In genomic region chr10:71195501-71195900, GRCm38 (mm10) we compare ENCODE assay signal across 13 mouse cellular contexts. TPM values are rescaled to one million over a fixed set of nuclear protein-coding genes. Genes with fewer than 3 reads are reported as not detected.
DNase-seq lines count a peak whose midpoint lies in the region; ATAC-seq and TF ChIP-seq lines count a peak whose summit lies in the region.
"Had no signal": no experiment of that assay in that cellular context is flagged by ENCODE, and none has a peak within 500 bp of the region (broad histone marks: within the 10 kb centered on the region; RNA-seq: fewer than 3 reads in every experiment).

No protein-coding gene starts in this region.

- no peak for TF ChIP-seq CTCF in intestine, postnatal 0 days (IDR thresholded peaks at IDR 0.05; ENCODE audit: low read depth)

- H3K27ac ChIP-seq in kidney, embryonic 16.5 days (ENCODE audit: low read length) = no peak overlapping the region
- H3K27ac ChIP-seq in embryonic facial prominence, embryonic 10.5 days (replicated peaks) = 0 out of 2 replicates have a peak overlapping the region, but pooled peaks have one; percentile 10
- H3K27ac ChIP-seq in heart, embryonic 10.5 days = peak overlapping the region; percentile 42; the same call in 1 of the 2 replicates
- no peak overlapping the region for H3K27ac ChIP-seq in lung, embryonic 15.5 days
- no peak overlapping the region for H3K27ac ChIP-seq in intestine, postnatal 0 days (ENCODE audit: low read depth, low read length)
- H3K27ac ChIP-seq: hindbrain, embryonic 12.5 days; left cerebral cortex, adult 2 months; liver, embryonic 13.5 days had no signal

- no peak overlapping the region for H3K9ac ChIP-seq in kidney, embryonic 16.5 days (replicated peaks; ENCODE audit: low read length)
- no peak overlapping the region for H3K9ac ChIP-seq in lung, embryonic 15.5 days
- H3K9ac ChIP-seq in intestine, postnatal 0 days (ENCODE audit: low read depth, low read length) = no peak overlapping the region
- H3K9ac ChIP-seq: hindbrain, embryonic 12.5 days; liver, embryonic 13.5 days had no signal

- H3K4me1 ChIP-seq in kidney, embryonic 16.5 days (ENCODE audit: insufficient read depth, low read length) = peaks cover 5% of the 10 kb centered on the region; the same call in 1 of the 2 replicates
- H3K4me1 ChIP-seq in embryonic facial prominence, embryonic 10.5 days = peaks cover 7% of the 10 kb centered on the region; the same call in 1 of the 2 replicates
- H3K4me1 ChIP-seq in heart, embryonic 10.5 days = peaks cover 15% of the 10 kb centered on the region
- peaks cover 24% of the 10 kb centered on the region for H3K4me1 ChIP-seq in lung, embryonic 15.5 days
- H3K4me1 ChIP-seq in intestine, postnatal 0 days (replicated peaks; ENCODE audit: control insufficient read depth, insufficient read depth, low read length) = no peaks in the 10 kb centered on the region
- H3K4me1 ChIP-seq: liver, embryonic 13.5 days had no signal

- DNase-seq in kidney, adult 11 months = peak; percentile 21
- DNase-seq in embryonic facial prominence, embryonic 10.5 days (ENCODE audit: low spot score) = no peak
- DNase-seq in heart, embryonic 10.5 days (ENCODE audit: low spot score) = no peak
- DNase-seq in right cerebral cortex, postnatal 36 days (ENCODE audit: low spot score in 2 of 2) = no peak
- no peak for DNase-seq in cerebellum, adult 11-12 months
- DNase-seq: cerebellum, adult 11 months; liver, embryonic 13.5 days had no signal

- WGBS in kidney, embryonic 16.5 days = 49% methylated on average over 9 of the region's 9 CpGs
- WGBS in embryonic facial prominence, embryonic 10.5 days = 48% methylated on average over 9 of the region's 9 CpGs
- WGBS in heart, embryonic 10.5 days = 45% methylated on average over 9 of the region's 9 CpGs
- WGBS in lung, embryonic 15.5 days = 29% methylated on average over 9 of the region's 9 CpGs
- 44% methylated on average over 9 of the region's 9 CpGs for WGBS in intestine, postnatal 0 days

- no peaks in the 10 kb centered on the region for H3K9me3 ChIP-seq in kidney, embryonic 16.5 days (ENCODE audit: low read length)
- H3K9me3 ChIP-seq in embryonic facial prominence, embryonic 10.5 days = no peaks in the 10 kb centered on the region
- H3K9me3 ChIP-seq in heart, embryonic 10.5 days = no peaks in the 10 kb centered on the region
- no peaks in the 10 kb centered on the region for H3K9me3 ChIP-seq in lung, embryonic 15.5 days
- no peaks in the 10 kb centered on the region for H3K9me3 ChIP-seq in intestine, postnatal 0 days (ENCODE audit: control insufficient read depth)
- H3K9me3 ChIP-seq: liver, embryonic 13.5 days had no signal

- H3K36me3 ChIP-seq in kidney, embryonic 16.5 days (ENCODE audit: insufficient read depth, low read length) = no peaks in the 10 kb centered on the region
- no peaks in the 10 kb centered on the region for H3K36me3 ChIP-seq in embryonic facial prominence, embryonic 10.5 days (replicated peaks)
- H3K36me3 ChIP-seq in heart, embryonic 10.5 days = no peaks in the 10 kb centered on the region
- no peaks in the 10 kb centered on the region for H3K36me3 ChIP-seq in lung, embryonic 15.5 days
- no peaks in the 10 kb centered on the region for H3K36me3 ChIP-seq in intestine, postnatal 0 days (ENCODE audit: control insufficient read depth, insufficient read depth)
- H3K36me3 ChIP-seq: hindbrain, embryonic 12.5 days; liver, embryonic 13.5 days had no signal

- H3K27me3 ChIP-seq in kidney, embryonic 16.5 days (ENCODE audit: insufficient read depth, low read length) = no peaks in the 10 kb centered on the region
- H3K27me3 ChIP-seq in embryonic facial prominence, embryonic 10.5 days (replicated peaks; ENCODE audit: low read depth, poor library complexity, severe bottlenecking) = no peaks in the 10 kb centered on the region
- H3K27me3 ChIP-seq in heart, embryonic 10.5 days (ENCODE audit: insufficient read depth, poor library complexity, severe bottlenecking) = no peaks in the 10 kb centered on the region
- no peaks in the 10 kb centered on the region for H3K27me3 ChIP-seq in lung, embryonic 15.5 days
- no peaks in the 10 kb centered on the region for H3K27me3 ChIP-seq in intestine, postnatal 0 days (replicated peaks; ENCODE audit: control insufficient read depth, insufficient read depth, low read length)
- H3K27me3 ChIP-seq: CH12.LX; hindbrain, embryonic 12.5 days; liver, embryonic 13.5 days had no signal

- no peak overlapping the region for H3K4me3 ChIP-seq in kidney, embryonic 16.5 days (ENCODE audit: low read length)
- H3K4me3 ChIP-seq in embryonic facial prominence, embryonic 10.5 days = no peak overlapping the region
- no peak overlapping the region for H3K4me3 ChIP-seq in heart, embryonic 10.5 days
- H3K4me3 ChIP-seq in lung, embryonic 15.5 days = no peak overlapping the region
- H3K4me3 ChIP-seq in intestine, postnatal 0 days (ENCODE audit: low read depth, low read length) = no peak overlapping the region
- H3K4me3 ChIP-seq: hindbrain, embryonic 12.5 days; left cerebral cortex, adult 2 months; liver, embryonic 13.5 days had no signal

- H3K4me2 ChIP-seq in kidney, embryonic 16.5 days (replicated peaks; ENCODE audit: low read depth, low read length) = no peak overlapping the region
- no peak overlapping the region; the same call in 1 of the 2 replicates for H3K4me2 ChIP-seq in lung, embryonic 15.5 days
- no peak overlapping the region for H3K4me2 ChIP-seq in intestine, postnatal 0 days (replicated peaks; ENCODE audit: low read depth)
- H3K4me2 ChIP-seq: hindbrain, embryonic 12.5 days; liver, embryonic 13.5 days had no signal

- ATAC-seq in kidney, embryonic 16.5 days (ENCODE audit: low FRiP score, low TSS enrichment) = no peak
- ATAC-seq in lung, embryonic 15.5 days (ENCODE audit: borderline replicate concordance, extremely low read depth, low FRiP score, low TSS enrichment) = 0 out of 2 replicates have a peak, but pooled peaks have one; percentile 36
- ATAC-seq in intestine, postnatal 0 days = no peak

RNA-seq across cellular contexts. Expression of gene Bicc1, which starts 36.0 kb away (rescaled TPM):
- 44.7 and 48.0 TPM in 2 replicates for polyA plus RNA-seq in kidney, embryonic 16.5 days (2015; fragmentation: Nextera tagmentation; extraction: Ambion mirVana)
- 4.2 and 5.2 TPM in 2 replicates for polyA plus RNA-seq in embryonic facial prominence, embryonic 10.5 days (2016; fragmentation: Nextera tagmentation; extraction: Ambion mirVana)
- 7.8 and 10.4 TPM in 2 replicates for polyA plus RNA-seq in heart, embryonic 10.5 days (2016; fragmentation: Nextera tagmentation; extraction: Ambion mirVana)
- 20.7 and 20.9 TPM in 2 replicates for polyA plus RNA-seq in lung, embryonic 15.5 days (2015; fragmentation: Nextera tagmentation; extraction: Ambion mirVana)
- 6.4 and 6.5 TPM in 2 replicates for polyA plus RNA-seq in intestine, postnatal 0 days (2015; fragmentation: Nextera tagmentation; extraction: Ambion mirVana)

RNA-seq across cellular contexts. Expression of gene Tfam, which starts 42.6 kb away (rescaled TPM):
- polyA plus RNA-seq in kidney, embryonic 16.5 days (2015; fragmentation: Nextera tagmentation; extraction: Ambion mirVana) = 84.6 and 89.5 TPM in 2 replicates
- polyA plus RNA-seq in embryonic facial prominence, embryonic 10.5 days (2016; fragmentation: Nextera tagmentation; extraction: Ambion mirVana) = 87.8 and 88.0 TPM in 2 replicates
- polyA plus RNA-seq in heart, embryonic 10.5 days (2016; fragmentation: Nextera tagmentation; extraction: Ambion mirVana) = 57.8 and 78.1 TPM in 2 replicates
- polyA plus RNA-seq in lung, embryonic 15.5 days (2015; fragmentation: Nextera tagmentation; extraction: Ambion mirVana) = 67.9 and 68.6 TPM in 2 replicates
- polyA plus RNA-seq in intestine, postnatal 0 days (2015; fragmentation: Nextera tagmentation; extraction: Ambion mirVana) = 37.2 and 37.7 TPM in 2 replicates

Comparison
In these comparisons a context has a peak if more than half of its experiments do, and no peak if none do; other contexts are left out.
1. H3K27ac ChIP-seq: peak in embryonic facial prominence, embryonic 10.5 days (single experiment) and heart, embryonic 10.5 days (single experiment); none in kidney, embryonic 16.5 days (single experiment), lung, embryonic 15.5 days (single experiment) and intestine, postnatal 0 days (single experiment).